23 mouse cellular contexts compared by ENCODE assay signal in genomic region chr12:108604546-108604945, GRCm38 (mm10). TPM values are rescaled to one million over a fixed set of nuclear protein-coding genes. Genes with fewer than 3 reads are reported as not detected.
DNase-seq lines count a peak whose midpoint lies in the region; ATAC-seq and TF ChIP-seq lines count a peak whose summit lies in the region.
"Had no signal": no experiment of that assay in that cellular context is flagged by ENCODE, and none has a peak within 500 bp of the region (broad histone marks: within the 10 kb centered on the region; RNA-seq: fewer than 3 reads in every experiment).

No protein-coding gene starts in this region.

- no peak overlapping the region for H3K4me2 ChIP-seq in forebrain, embryonic 14.5 days (ENCODE audit: low read length)
- no peak overlapping the region for H3K4me2 ChIP-seq in forebrain, postnatal 0 days (ENCODE audit: low read depth)
- no peak overlapping the region for H3K4me2 ChIP-seq in midbrain, embryonic 14.5 days (ENCODE audit: low read length)

- H3K4me3 ChIP-seq in forebrain, embryonic 14.5 days (ENCODE audit: low read depth, low read length) = no peak overlapping the region
- no peak overlapping the region for H3K4me3 ChIP-seq in forebrain, postnatal 0 days (ENCODE audit: low read depth, low read length)
- H3K4me3 ChIP-seq in ES-E14 (ENCODE audit: insufficient read depth in 1 of 2, low read depth in 1 of 2, low read length in 2 of 2, poor library complexity in 1 of 2, severe bottlenecking in 1 of 2) = no peak overlapping the region
- no peak overlapping the region for H3K4me3 ChIP-seq in midbrain, embryonic 14.5 days (replicated peaks; ENCODE audit: low read depth, low read length)
- H3K4me3 ChIP-seq: embryonic facial prominence, embryonic 10.5 days; heart, embryonic 12.5 days; left cerebral cortex, adult 2 months had no signal

- in situ Hi-C loops in ES-E14 (cut with MboI; ENCODE audit: low sequenced_read_pairs in 2 of 2, unreplicated experiment in 2 of 2) = no loop called here

- H3K27me3 ChIP-seq in forebrain, embryonic 14.5 days (replicated peaks; ENCODE audit: control insufficient read depth, insufficient read depth, low read length) = no peaks in the 10 kb centered on the region
- H3K27me3 ChIP-seq in forebrain, postnatal 0 days (ENCODE audit: insufficient read depth, low read length) = no peaks in the 10 kb centered on the region
- H3K27me3 ChIP-seq in midbrain, embryonic 14.5 days (ENCODE audit: control insufficient read depth, insufficient read depth, low read length) = no peaks in the 10 kb centered on the region
- H3K27me3 ChIP-seq: heart, embryonic 12.5 days had no signal

- no peak for TF ChIP-seq POLR2A in brain, embryonic 14.5 days (IDR thresholded peaks at IDR 0.05; ENCODE audit: borderline replicate concordance, extremely low read depth, insufficient read depth, insufficient read length, poor library complexity, severe bottlenecking)

- peaks cover 36% of the 10 kb centered on the region for H3K4me1 ChIP-seq in forebrain, embryonic 14.5 days (ENCODE audit: control insufficient read depth, insufficient read depth, low read length)
- H3K4me1 ChIP-seq in forebrain, postnatal 0 days (ENCODE audit: insufficient read depth) = peaks cover 33% of the 10 kb centered on the region
- peaks cover 4 to 8% of the 10 kb centered on the region in 2 experiments; a peak in 2 of 4 replicates for H3K4me1 ChIP-seq in ES-E14 (ENCODE audit: control insufficient read depth in 2 of 2, insufficient read depth in 2 of 2, low read length in 2 of 2, poor library complexity in 1 of 2)
- H3K4me1 ChIP-seq in midbrain, embryonic 14.5 days (ENCODE audit: control insufficient read depth, insufficient read depth, low read length) = peaks cover 46% of the 10 kb centered on the region

- no peak for DNase-seq in forebrain, embryonic 14.5 days (ENCODE audit: low spot score)
- no peak for DNase-seq in forebrain, postnatal 0 days
- DNase-seq in ES-E14 (ENCODE audit: low read depth, low spot score) = peak; percentile 19
- DNase-seq in brain, embryonic 14.5 days (ENCODE audit: low read depth) = peak; percentile 31
- peak; percentile 26 for DNase-seq in midbrain, embryonic 14.5 days
- no peak for DNase-seq in kidney, postnatal 36 days
- DNase-seq in right cerebral cortex, adult 2 months (ENCODE audit: low spot score in 2 of 2) = no peak
- DNase-seq in thymus, adult 18-20 months = no peak
- DNase-seq: adrenal gland, postnatal 10 days; cerebellum, adult 11 months; cerebellum, postnatal 14 days; heart, postnatal 14 days; kidney, adult 8-10 months; kidney, postnatal 14 days; left cerebral cortex, postnatal 4 days; liver; thymus, postnatal 4 days had no signal

- no peak for TF ChIP-seq CTCF in forebrain, postnatal 0 days (IDR thresholded peaks at IDR 0.05; ENCODE audit: low read depth)
- no peak for TF ChIP-seq CTCF in brain, embryonic 14.5 days (IDR thresholded peaks at IDR 0.05; ENCODE audit: borderline replicate concordance, extremely low read depth, insufficient read depth, insufficient read length)

- H3K27ac ChIP-seq in forebrain, embryonic 14.5 days (ENCODE audit: low read depth, low read length) = 0 out of 2 replicates have a peak overlapping the region, but pooled peaks have one; percentile 27
- H3K27ac ChIP-seq in forebrain, postnatal 0 days (ENCODE audit: low read depth, low read length) = no peak overlapping the region
- no peak overlapping the region for H3K27ac ChIP-seq in ES-E14 (ENCODE audit: insufficient read depth, low read depth, low read length, poor library complexity, severe bottlenecking)
- H3K27ac ChIP-seq in midbrain, embryonic 14.5 days (replicated peaks; ENCODE audit: low read depth, low read length) = peak overlapping the region; percentile 28; the same call in 1 of the 2 replicates
- H3K27ac ChIP-seq: embryonic facial prominence, embryonic 10.5 days had no signal

- no peaks in the 10 kb centered on the region for H3K9me3 ChIP-seq in forebrain, embryonic 14.5 days (replicated peaks; ENCODE audit: control insufficient read depth, low read length)
- H3K9me3 ChIP-seq in forebrain, postnatal 0 days (ENCODE audit: low read length) = no peaks in the 10 kb centered on the region
- no peaks in the 10 kb centered on the region for H3K9me3 ChIP-seq in ES-E14 (ENCODE audit: control insufficient read depth, insufficient read depth, low read depth, low read length)
- H3K9me3 ChIP-seq in midbrain, embryonic 14.5 days (ENCODE audit: control insufficient read depth, low read length) = no peaks in the 10 kb centered on the region
- H3K9me3 ChIP-seq: embryonic facial prominence, embryonic 10.5 days; heart, embryonic 12.5 days had no signal

- H3K9ac ChIP-seq in forebrain, embryonic 14.5 days (ENCODE audit: low read length) = 0 out of 2 replicates have a peak overlapping the region, but pooled peaks have one; percentile 21
- no peak overlapping the region for H3K9ac ChIP-seq in forebrain, postnatal 0 days
- no peak overlapping the region for H3K9ac ChIP-seq in ES-E14 (ENCODE audit: insufficient read depth, low read depth, low read length, poor library complexity, severe bottlenecking)
- no peak overlapping the region; the same call in 1 of the 2 replicates for H3K9ac ChIP-seq in midbrain, embryonic 14.5 days (replicated peaks; ENCODE audit: low read length)
- H3K9ac ChIP-seq: heart, embryonic 12.5 days had no signal

- no peaks in the 10 kb centered on the region for H3K36me3 ChIP-seq in forebrain, embryonic 14.5 days (ENCODE audit: control insufficient read depth, insufficient read depth, low read length)
- H3K36me3 ChIP-seq in forebrain, postnatal 0 days (ENCODE audit: insufficient read depth) = no peaks in the 10 kb centered on the region
- H3K36me3 ChIP-seq in ES-E14 (ENCODE audit: control insufficient read depth, insufficient read depth, low read length, poor library complexity, severe bottlenecking) = no peaks in the 10 kb centered on the region
- no peaks in the 10 kb centered on the region for H3K36me3 ChIP-seq in midbrain, embryonic 14.5 days (ENCODE audit: control insufficient read depth, insufficient read depth, low read length)
- H3K36me3 ChIP-seq: embryonic facial prominence, embryonic 10.5 days; heart, embryonic 12.5 days had no signal

- no peak for ATAC-seq in forebrain, embryonic 14.5 days
- no peak for ATAC-seq in forebrain, postnatal 0 days
- ATAC-seq in midbrain, embryonic 14.5 days (ENCODE audit: low FRiP score, low TSS enrichment) = no peak
- ATAC-seq: activated CD4-positive, CD25-positive, alpha-beta regulatory T cell, adult 4 months; inflammation-experienced regulatory T-cells, adult 6 months; lung, postnatal 0 days had no signal

TF ChIP-seq in ES-E14, 5 proteins besides CTCF, POLR2A, EP300 and RAD21:
- TF ChIP-seq HCFC1 (IDR thresholded peaks at IDR 0.05; ENCODE audit: borderline replicate concordance, insufficient read depth, low read length) = no peak
- no peak for TF ChIP-seq ZC3H11A (IDR thresholded peaks at IDR 0.05; ENCODE audit: borderline replicate concordance, low read depth, low read length)
- no peak for TF ChIP-seq ZNF384 (IDR thresholded peaks at IDR 0.05; ENCODE audit: low read depth, low read length)
- no peak for TF ChIP-seq MAFK (IDR thresholded peaks at IDR 0.05; ENCODE audit: insufficient read depth, low read depth, low read length)
- TF ChIP-seq CHD2 (IDR thresholded peaks at IDR 0.05; ENCODE audit: low read depth, low read length) = no peak

RNA-seq across cellular contexts. Expression of gene Evl, which starts 50.0 kb away (rescaled TPM):
- 208 and 232 TPM in 2 replicates for polyA plus RNA-seq in forebrain, embryonic 14.5 days (2014; fragmentation: Nextera tagmentation; extraction: Ambion mirVana)
- total RNA-seq in forebrain, postnatal 0 days (2014; rRNA removed) = 183 and 192 TPM in 2 replicates
- polyA plus RNA-seq in forebrain, postnatal 0 days (2015; fragmentation: Nextera tagmentation; extraction: Ambion mirVana) = 251 and 260 TPM in 2 replicates
- total RNA-seq in ES-E14 (2012; rRNA removed) = 27.2 and 36.4 TPM in 2 replicates
- 432 and 459 TPM in 2 replicates for polyA plus RNA-seq in brain, embryonic 14.5 days (2012; rRNA removed)
- 280 and 314 TPM in 2 replicates for polyA plus RNA-seq in midbrain, embryonic 14.5 days (2014; fragmentation: Nextera tagmentation; extraction: Ambion mirVana)

Comparison
In these comparisons a context has a peak if more than half of its experiments do, and no peak if none do; other contexts are left out.
1. H3K27ac ChIP-seq: peak in forebrain, embryonic 14.5 days (single experiment) and midbrain, embryonic 14.5 days (single experiment); none in forebrain, postnatal 0 days (single experiment) and ES-E14 (single experiment).
2. DNase-seq: peak in ES-E14 (single experiment), brain, embryonic 14.5 days (single experiment) and midbrain, embryonic 14.5 days (single experiment); none in forebrain, embryonic 14.5 days (single experiment), forebrain, postnatal 0 days (single experiment), kidney, postnatal 36 days (0 of 2), right cerebral cortex, adult 2 months (0 of 2) and thymus, adult 18-20 months (0 of 2).